Mouse (Mus musculus) B cell, adult 67 days (primary cell): ENCODE results near the gene Lce3f. TPM values are rescaled to one million over a fixed set of nuclear protein-coding genes. Genes with fewer than 3 reads are reported as not detected.

Experiments
- total RNA-seq, 2 experiments: library from RNA; stranded (reverse); gene quantifications; 4 replicates each; pipeline ENCODE4 v1.2.4; 2023

Lce3f gene
- total RNA-seq, result not detected

DNA sequence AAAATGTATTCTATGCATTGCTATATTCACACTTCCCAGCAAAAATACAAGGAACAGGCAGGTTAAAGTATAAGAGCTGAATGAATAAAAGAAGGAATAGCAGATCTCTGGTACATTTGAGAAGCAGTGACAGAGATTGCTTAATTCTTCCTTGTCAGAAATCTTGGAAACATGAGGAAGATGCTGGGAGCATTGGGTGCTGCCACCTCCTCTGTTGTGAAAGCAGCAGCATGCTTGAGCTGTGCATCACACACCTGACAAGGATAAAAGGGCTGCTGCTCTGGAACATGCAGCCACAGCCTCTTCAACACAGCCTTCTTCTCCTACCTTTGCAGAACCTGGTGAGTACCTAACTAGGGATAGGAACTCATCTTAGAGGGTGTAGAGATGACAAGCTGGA is at the start of gene Lce3f:
Gene Lce3f, plus strand, starts transcription at position 301 of the 400 bp plus-strand sequence.

DNA sequence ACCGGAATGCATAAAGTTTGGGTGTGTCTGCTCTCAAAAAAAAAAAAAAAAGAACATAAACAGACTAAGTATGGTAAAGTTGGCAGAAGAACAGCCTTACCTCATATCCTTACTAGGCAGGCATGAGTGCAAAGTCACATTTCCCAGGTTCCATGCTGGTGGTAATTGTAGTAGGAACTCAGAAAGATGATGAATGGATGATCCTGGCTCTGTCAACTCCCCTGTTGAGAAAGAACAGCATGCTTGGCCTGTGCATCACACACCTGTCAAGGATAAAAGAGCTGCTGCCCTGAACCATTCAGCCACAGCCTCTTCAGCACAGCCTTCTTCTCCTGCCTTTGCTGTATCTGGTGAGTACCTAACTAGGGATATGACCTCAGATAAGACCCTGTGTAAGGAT is 47.8 kb upstream of the Lce3f start, which contains the start of gene Lce3c:
Gene Lce3c, plus strand, starts transcription at position 301 of the 400 bp plus-strand sequence.

DNA sequence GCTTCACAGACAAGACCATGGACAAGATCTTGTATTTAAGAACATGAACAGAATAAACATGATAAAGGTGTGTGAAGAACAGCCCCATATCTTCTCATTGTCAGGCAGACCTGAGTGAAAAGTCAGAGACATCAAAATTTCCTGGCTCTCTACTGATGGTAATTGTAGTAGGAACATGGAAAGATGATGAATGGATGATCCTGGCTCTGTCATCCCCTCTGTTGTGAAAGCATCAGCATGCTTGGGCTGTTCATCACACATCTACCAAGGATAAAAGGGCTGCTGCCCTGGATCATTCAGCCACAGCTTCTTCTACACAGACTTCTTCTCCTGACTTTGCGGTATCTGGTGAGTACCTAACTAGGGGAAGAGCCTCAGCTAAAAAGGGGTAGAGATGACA is 34.9 kb upstream of the Lce3f start, which contains the start of gene Lce3d:
Gene Lce3d, plus strand, starts transcription at position 301 of the 400 bp plus-strand sequence.

DNA sequence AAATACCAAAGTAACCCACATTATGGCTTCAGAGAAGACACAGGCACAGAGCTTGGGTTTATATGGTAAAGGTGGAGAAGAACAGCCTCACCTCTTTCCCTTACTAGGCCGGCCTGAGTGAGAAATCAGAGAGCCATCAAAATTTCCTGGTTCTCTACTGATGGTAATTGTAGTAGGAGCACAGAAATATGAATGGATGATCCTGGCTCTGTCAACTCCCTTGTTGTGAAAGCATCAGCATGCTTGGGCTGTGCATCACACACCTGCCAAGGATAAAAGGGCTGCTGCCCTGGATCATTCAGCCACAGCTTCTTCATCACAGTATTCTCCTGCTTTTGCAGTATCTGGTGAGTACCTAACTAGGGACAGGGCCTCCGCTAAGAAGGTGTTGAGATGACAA is 25.3 kb upstream of the Lce3f start, which contains the start of gene Lce3e:
Gene Lce3e, plus strand, starts transcription at position 301 of the 400 bp plus-strand sequence.

DNA sequence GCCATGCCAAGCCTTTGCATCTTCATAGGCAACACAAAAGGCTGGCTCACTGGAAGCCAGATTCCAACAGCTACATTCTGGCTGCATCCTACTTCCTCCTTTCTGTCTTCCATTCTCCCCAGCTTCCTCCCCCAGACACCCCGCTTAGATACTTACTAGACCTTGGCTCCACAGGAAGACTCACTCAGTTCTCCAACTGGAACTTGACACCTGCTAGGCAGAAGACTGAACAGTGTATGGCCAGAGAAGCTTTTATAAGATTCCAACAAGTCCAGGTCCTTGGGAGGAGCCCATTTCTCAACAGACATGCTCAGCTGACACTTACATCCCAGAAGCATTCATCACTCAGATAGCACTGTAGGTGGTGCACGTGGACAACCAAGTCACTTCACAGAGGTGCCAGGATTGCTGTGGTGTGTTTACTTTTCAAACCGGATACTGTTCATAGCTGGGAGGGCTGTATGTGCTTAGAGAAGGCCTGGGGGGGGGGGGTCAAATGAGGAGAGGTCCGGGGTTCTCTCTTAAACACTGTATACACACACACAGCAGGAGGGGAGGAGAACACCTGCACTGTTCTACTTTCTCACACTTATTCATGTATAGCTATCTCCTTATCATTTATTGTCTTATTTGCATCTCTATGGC is 23.6 kb downstream of the Lce3f start, which contains the start of gene Crct1:
Gene Crct1, minus strand, starts transcription at position 228 of the 645 bp plus-strand sequence.

DNA sequence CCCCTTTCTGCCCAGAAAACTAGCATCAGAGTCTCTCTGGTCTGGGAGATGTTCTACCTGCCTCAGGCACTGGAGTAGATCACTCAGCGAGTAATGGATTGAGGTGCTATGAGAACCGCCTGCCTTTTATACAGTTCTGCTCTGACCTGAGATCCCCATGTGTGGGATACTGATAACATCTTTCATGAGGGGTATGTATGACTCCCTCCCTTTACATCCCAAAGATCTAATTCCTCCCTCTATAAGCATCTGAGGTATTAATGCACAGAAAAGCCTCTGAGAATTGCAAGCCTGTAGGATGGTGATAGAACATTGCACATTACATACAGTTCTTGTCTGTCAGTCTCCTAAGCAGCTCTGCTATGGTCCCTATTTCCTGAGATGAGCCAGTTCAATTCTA is 26.9 kb downstream of the Lce3f start, which contains the start of gene Lce1m:
Gene Lce1m, minus strand, starts transcription at position 101 of the 400 bp plus-strand sequence.

Other genes with a start within 250 kb of the Lce3f start
- gene Lce1g, start 239.9 kb upstream of the Lce3f start, total RNA-seq, result not detected
- not detected for gene Lce1h, start 227.2 kb upstream of the Lce3f start, total RNA-seq
- gene Lce1i, start 213.3 kb upstream of the Lce3f start, total RNA-seq, result not detected
- gene Lce1j, start 201.7 kb upstream of the Lce3f start, total RNA-seq, result not detected
- not detected for gene Lce1k, start 184.3 kb upstream of the Lce3f start, total RNA-seq
- not detected for gene Kprp, start 165.0 kb upstream of the Lce3f start, total RNA-seq
- gene Lce1l, start 140.9 kb upstream of the Lce3f start, total RNA-seq, result not detected
- gene 2310050C09Rik, start 122.0 kb upstream of the Lce3f start, total RNA-seq, result not detected
- not detected for gene Lce3a, start 66.0 kb upstream of the Lce3f start, total RNA-seq
- gene Lce3b, start 59.2 kb upstream of the Lce3f start, total RNA-seq, result not detected
- gene Lce3c, start 47.7 kb upstream of the Lce3f start, total RNA-seq, result not detected
- gene Lce3d, start 34.8 kb upstream of the Lce3f start, total RNA-seq, result not detected
- not detected for gene Lce3e, start 25.2 kb upstream of the Lce3f start, total RNA-seq
- gene Crct1, start 23.5 kb downstream of the Lce3f start, total RNA-seq, result not detected
- gene Lce1m, start 26.8 kb downstream of the Lce3f start, total RNA-seq, result not detected
- not detected for gene Gm4858, start 76.6 kb downstream of the Lce3f start, total RNA-seq
- gene Crnn, start 152.6 kb downstream of the Lce3f start, total RNA-seq, result not detected
- not detected for gene Flg2, start 205.1 kb downstream of the Lce3f start, total RNA-seq